Mouse (Mus musculus): Measurements from ENCODE around the gene Ntn4. TPM values are rescaled to one million over a fixed set of nuclear protein-coding genes. Genes with fewer than 3 reads are reported as not detected.
A peak's percentile ranks its signal among the peaks of the same experiment; 100 is the strongest.

Gene Ntn4
- total RNA-seq, 2 experiments from 2014 or later: 5.5 to 7.8 TPM

DNA sequence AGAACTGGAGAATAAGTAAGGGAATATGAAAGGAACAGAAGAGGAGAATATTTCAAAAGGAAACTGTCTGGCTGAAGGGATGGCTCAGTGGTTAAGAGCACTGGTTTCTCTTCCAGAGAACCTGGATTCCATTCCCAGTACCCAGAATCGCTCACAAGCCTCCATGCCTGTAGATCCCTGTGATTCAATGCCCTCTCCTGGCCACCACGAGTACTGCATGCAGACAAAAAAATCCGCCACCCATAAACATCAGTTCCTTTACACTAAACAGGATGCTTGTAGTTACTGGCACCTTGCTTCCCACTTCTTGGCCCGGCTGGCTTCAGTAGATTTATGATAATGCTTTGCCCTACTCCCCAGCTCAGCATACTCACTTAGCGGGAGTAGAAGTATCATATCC is 122.6 kb downstream of the Ntn4 start:
- no peak overlapping the region for H3K27ac ChIP-seq
- no peak overlapping the region for H3K4me3 ChIP-seq
- no peak for DNase-seq (ENCODE audit: low spot score in 2 of 2)
- TF ChIP-seq CTCF (conservative IDR thresholded peaks at IDR 0.05): peak; percentile 77

DNA sequence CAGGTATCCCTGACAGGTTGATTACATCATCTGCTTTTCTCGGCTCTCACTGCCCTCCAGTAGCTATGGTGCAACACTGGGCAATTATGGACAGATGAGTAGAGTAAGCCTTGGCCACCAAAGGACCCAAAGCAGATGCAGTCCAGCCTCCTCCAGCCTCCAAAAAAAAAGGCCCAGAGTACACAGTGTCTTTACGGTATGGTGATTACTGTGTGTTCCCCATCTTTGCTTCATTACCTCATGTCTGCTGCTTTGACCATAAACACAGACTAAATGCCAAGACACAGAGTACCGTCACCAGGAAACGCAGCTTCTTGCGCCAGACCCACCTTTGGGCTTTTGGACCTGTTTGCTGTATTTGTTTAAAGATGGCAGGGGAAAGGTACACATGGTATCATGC is 125.7 kb downstream of the Ntn4 start:
- no peak for DNase-seq (ENCODE audit: low spot score in 2 of 2)
- no peak overlapping the region for H3K4me3 ChIP-seq
- no peak for TF ChIP-seq CTCF (conservative IDR thresholded peaks at IDR 0.05)
- H3K27ac ChIP-seq: no peak overlapping the region

DNA sequence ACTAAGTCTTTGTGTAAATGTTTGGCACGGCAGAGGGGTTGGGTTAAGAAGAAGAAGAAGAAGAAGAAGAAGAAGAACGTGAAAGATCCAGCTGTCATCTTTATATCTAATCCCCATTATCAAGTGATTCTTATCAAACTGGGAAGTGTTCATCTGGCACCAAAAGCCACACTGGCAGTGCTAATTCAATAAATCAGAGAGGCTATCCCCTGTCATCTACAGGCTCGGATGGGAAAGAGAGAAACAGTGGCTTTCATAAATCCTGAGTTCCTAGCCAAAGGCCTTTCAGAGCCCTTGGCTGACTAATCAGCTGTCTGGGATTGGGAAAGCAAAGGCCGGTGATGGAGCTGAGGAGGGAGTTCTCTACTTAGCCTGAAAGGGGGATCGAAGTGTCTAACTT is 126.8 kb downstream of the Ntn4 start:
- H3K4me3 ChIP-seq: no peak overlapping the region
- H3K27ac ChIP-seq: peak overlapping the region; percentile 29; the same call in 1 of the 2 replicates
- TF ChIP-seq CTCF (conservative IDR thresholded peaks at IDR 0.05): no peak
- DNase-seq (ENCODE audit: low spot score in 2 of 2): no peak

- Histone ChIP-seq H3K27ac (peak overlapping the region; percentile 79), H3K4me3 (peak overlapping the region; percentile 26; the same call in 1 of the 2 replicates)
- no peak for TF ChIP-seq CTCF (conservative IDR thresholded peaks at IDR 0.05)
- DNase-seq (ENCODE audit: low spot score in 2 of 2): peak in 1 of 2 experiments; percentile 21
Observed at GRCm38 (mm10) chr10:93768222-93768621, 127.7 kb downstream of the Ntn4 start.

GRCm38 (mm10) chr10:93771931-93772465 is 131.5 kb downstream of the Ntn4 start:
- peak; percentile 73 to 80 for DNase-seq (ENCODE audit: low spot score in 2 of 2)
- H3K27ac ChIP-seq: peak overlapping the region; percentile 47
- TF ChIP-seq CTCF (conservative IDR thresholded peaks at IDR 0.05): no peak
- H3K4me3 ChIP-seq: no peak overlapping the region

DNA sequence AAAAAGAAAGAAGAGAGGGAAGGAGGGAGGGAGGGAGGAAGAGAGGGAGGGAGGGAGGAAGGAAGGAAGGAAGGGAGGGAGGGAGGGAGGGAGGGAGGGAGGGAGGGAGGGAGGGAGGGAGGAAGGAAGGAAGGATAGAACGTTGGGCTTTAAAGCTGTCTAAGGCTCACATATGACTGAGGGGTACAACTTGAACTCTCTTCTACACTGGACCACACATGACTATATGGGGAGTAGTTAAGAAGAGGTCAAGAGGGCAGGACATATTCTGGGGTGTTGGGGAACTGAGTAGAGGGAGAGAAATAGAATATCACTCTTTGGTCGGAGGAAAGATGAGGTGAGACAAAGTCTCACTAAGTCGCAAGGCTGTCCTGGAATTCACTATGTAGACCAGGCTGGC is 132.0 kb downstream of the Ntn4 start:
- H3K27ac ChIP-seq: no peak overlapping the region
- TF ChIP-seq CTCF (conservative IDR thresholded peaks at IDR 0.05): no peak
- DNase-seq (ENCODE audit: low spot score in 2 of 2): no peak
- no peak overlapping the region for H3K4me3 ChIP-seq

DNA sequence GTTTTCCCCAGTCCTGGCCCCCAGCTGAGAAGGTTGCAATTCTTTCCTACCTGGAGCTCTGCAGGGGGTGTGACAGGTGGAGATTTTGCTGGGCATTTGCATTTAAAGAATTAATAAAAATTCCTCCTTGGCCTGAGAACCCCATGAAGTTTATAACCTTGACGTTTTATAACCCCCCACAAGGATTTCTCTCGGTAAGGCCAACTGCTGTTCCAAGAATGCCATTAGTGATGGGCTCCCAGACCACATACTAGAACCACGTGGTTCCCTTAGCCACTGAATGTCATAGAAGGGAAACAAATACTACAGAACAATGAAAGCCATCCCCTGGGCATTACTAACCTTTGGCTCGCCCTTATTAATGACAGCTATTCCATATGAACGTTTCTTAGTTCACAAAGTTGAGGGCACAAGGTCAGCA is 136.3 kb downstream of the Ntn4 start:
- no peak for TF ChIP-seq CTCF (conservative IDR thresholded peaks at IDR 0.05)
- H3K27ac ChIP-seq: no peak overlapping the region
- no peak overlapping the region for H3K4me3 ChIP-seq
- no peak for DNase-seq (ENCODE audit: low spot score in 2 of 2)

DNA sequence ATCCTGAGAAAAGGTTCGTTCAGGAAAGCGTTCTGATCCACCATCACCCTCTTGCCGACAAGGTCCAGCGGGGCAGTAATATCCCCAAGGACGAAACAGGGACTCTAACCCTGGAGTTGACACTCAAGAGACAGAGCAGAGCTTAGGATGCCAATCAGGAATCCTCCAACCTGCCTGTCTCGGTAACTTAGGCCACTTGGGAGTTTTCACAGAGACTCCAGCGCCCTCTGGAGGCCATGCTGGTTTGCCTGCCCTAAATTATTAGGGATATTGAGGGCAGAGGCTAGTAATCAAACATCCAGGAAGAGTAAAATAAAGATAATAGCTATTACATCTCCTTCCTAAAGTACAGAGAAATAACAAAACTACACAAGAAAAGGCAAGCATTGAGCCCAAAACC is 136.9 kb downstream of the Ntn4 start:
- Histone ChIP-seq H3K4me3 (no peak overlapping the region), H3K27ac (no peak overlapping the region)
- peak; percentile 86 for TF ChIP-seq CTCF (conservative IDR thresholded peaks at IDR 0.05)
- peak; percentile 32 to 74 for DNase-seq (ENCODE audit: low spot score in 2 of 2)

DNA sequence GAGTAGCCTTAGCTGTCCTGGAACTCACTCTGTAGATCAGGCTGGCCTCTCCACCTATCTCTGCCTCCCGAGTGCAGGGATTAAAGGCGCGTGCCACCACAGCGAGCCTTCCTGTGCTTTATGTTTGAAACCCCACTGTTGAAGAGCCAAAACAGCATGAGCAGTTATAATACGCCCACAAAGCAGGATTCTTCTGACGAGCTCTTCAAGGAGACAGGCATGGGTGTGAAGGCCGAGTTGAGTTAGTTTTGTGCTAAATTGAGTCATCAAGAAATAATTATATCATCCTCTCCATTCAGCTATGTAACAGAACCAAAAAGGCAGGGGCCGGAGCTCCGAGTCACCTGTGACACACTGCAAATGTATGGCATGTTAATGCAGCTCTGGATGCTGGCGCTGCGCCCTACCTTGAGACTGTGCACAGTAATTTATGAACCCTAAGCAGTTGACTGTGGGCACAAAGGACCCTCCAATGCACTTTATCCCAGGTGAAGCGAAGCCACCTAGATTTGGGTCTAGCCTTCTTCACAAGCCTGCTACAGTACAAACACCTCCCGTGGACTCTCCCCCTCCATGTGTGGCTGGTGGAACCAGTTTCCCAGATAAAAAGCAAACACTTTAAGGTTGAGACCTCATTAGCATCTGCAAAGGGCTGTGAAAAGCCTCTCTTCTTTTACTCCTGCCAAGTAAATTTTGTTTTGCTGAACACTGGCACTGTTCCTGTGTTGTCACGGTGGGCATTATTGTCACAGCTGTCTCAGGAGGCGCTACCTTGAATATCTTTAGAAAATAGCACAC is 142.9 kb downstream of the Ntn4 start:
- no peak for DNase-seq (ENCODE audit: low spot score in 2 of 2)
- no peak for TF ChIP-seq CTCF (conservative IDR thresholded peaks at IDR 0.05)

More for the DNA sequence above, 142.9 kb downstream of the Ntn4 start:
- Histone ChIP-seq H3K4me3 (no peak overlapping the region), H3K27ac (no peak overlapping the region)

Other genes with a start within 250 kb of the Ntn4 start
- gene Lta4h, start 187.3 kb upstream of the Ntn4 start, total RNA-seq (2021): 10 to 100 TPM; 51.4 to 59.6 TPM
- under 1 TPM; 0.08 to 0.15 TPM for gene Hal, start 151.9 kb upstream of the Ntn4 start, total RNA-seq (2021)
- under 1 TPM; 0.28 to 0.37 TPM for gene Amdhd1, start 100.6 kb upstream of the Ntn4 start, total RNA-seq (2021)
- not detected for gene Ccdc38, start 100.0 kb upstream of the Ntn4 start, total RNA-seq (2021)
- gene Snrpf, start 51.0 kb upstream of the Ntn4 start, total RNA-seq (2021): 10 to 100 TPM; 11.5 to 12.6 TPM
- not detected for gene Usp44, start 190.9 kb downstream of the Ntn4 start, total RNA-seq (2021)

All from layer of hippocampus, adult 2 months (tissue).